Mouse (Mus musculus): Measurements from ENCODE around the gene Laptm4a. TPM values are rescaled to one million over a fixed set of nuclear protein-coding genes. Genes with fewer than 3 reads are reported as not detected.
"Not testable (repeated sequence)": the region's sequence is repeated elsewhere in the genome, so short reads cannot be mapped to it uniquely, and the experiment has no call there.

Laptm4a gene
- total RNA-seq, 1 experiment from 2014 or later, result 672 TPM

DNA sequence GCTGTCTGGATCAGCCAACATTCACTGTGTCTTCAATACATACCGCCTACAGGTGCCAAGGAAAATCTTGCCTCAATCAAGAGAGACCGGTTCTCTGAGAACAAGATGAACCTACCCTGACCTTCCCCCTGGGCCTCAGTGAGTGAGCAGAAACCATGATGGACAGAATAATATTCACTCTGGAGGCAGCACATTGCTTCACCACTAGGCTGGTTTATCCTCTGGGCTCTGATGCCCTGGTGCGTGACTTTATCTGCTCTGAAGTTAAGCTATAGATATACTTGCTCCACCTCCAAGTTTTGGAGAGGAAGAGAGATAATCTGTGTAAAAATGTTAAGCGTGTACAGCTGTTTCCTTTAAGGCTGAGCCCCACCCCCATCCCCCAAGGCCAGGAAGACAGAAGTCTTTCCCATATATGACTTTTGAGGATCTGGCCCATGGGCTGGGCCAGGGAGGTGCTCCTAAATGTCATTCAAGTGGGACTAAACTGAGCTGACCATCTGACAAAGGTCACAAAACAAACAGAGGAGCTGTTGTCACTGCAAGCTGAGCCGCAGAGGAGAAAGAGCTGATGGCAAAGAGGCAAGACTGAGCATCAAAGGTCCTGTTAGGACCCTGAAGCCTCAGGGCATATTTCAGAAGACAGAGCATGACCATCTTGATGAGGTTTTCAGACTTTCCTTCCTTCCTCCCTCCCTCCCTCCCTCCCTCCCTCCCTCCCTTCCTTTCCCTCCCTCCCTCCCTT lies 20.4 kb upstream of the Laptm4a start:
- ATAC-seq (replicated peaks; ENCODE audit: insufficient number of reproducible peaks, low FRiP score, low TSS enrichment, poor library complexity, severe bottlenecking), result peak; percentile 87

DNA sequence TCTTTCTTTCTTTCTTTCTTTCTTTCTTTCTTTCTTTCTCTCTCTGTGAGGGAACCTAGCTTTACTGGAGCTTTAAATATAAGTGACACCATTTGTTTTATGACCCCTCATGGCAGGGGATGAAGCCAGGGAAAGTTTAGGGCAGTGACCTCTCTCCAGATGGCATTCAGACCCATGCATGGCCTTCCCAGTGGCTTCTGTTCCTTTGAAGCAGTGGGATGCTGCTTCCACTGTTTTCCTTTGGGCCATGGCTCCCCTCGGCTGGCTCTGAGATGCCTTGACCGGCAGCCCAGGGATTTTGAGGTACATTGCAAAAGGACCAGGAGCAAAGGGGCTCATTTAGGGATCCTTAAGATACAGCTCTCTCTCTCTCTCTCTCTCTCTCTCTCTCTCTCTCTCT lies 19.5 kb upstream of the Laptm4a start:
- ATAC-seq (replicated peaks; ENCODE audit: insufficient number of reproducible peaks, low FRiP score, low TSS enrichment, poor library complexity, severe bottlenecking), result no peak

DNA sequence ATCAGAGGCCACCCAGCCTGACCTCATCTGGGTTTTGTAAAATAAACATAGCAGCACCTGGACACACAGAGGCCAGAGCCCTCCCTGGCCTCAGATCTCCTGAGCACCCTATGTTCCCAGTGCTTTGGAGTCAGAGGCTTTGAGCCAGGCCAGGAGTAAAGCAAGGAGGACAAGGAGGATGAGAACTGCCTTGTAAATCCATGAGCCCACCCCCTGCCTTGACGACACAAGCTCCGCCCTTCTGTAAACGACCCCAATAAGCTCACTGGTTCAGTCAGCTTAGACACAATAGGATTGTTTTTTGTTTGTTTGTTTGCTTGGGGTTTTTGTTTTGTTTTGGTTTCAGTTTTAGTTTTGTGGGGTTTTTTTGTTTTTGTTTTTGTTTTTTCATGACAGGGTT lies 19.0 kb upstream of the Laptm4a start:
- no peak for ATAC-seq (replicated peaks; ENCODE audit: insufficient number of reproducible peaks, low FRiP score, low TSS enrichment, poor library complexity, severe bottlenecking)

DNA sequence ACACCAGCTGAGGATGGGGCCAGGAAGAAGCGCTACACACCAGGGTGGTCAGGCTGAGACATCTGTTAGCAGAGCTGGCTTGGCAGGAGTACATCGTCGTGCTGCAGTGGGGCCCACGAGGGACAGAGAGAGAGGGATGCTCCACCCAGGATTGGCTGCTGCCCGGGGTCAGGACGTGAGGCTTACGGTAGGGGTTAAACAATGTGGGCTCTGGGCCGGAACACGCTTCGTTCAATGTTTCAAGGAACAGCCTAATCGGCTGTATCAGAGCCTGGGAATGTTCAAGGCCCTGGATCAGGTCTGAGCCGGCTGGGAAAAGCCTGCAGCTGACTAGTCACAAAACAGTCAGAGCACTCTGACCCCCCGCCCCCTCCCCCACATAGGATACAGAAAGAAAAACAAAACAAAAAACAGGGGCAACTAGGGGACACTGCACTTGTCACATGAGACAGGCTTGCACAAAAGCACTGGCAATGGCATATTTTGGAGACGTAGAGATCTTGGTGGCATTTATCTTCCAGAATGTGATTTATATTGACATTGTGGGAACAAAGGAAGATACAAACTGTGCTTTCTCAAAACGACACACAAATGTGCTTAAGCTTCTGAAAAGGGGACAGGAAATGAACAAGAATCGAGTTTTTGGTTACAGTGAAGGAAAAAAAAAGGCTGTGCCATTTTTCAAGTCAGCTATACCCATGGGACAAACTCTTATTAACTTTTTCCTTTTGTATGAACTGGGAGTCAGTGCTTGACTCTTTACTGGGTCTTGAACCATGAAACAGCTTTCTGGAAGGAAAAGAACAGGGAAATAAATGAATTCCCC lies 8.4 kb upstream of the Laptm4a start:
- ATAC-seq (replicated peaks; ENCODE audit: insufficient number of reproducible peaks, low FRiP score, low TSS enrichment, poor library complexity, severe bottlenecking), result no peak

DNA sequence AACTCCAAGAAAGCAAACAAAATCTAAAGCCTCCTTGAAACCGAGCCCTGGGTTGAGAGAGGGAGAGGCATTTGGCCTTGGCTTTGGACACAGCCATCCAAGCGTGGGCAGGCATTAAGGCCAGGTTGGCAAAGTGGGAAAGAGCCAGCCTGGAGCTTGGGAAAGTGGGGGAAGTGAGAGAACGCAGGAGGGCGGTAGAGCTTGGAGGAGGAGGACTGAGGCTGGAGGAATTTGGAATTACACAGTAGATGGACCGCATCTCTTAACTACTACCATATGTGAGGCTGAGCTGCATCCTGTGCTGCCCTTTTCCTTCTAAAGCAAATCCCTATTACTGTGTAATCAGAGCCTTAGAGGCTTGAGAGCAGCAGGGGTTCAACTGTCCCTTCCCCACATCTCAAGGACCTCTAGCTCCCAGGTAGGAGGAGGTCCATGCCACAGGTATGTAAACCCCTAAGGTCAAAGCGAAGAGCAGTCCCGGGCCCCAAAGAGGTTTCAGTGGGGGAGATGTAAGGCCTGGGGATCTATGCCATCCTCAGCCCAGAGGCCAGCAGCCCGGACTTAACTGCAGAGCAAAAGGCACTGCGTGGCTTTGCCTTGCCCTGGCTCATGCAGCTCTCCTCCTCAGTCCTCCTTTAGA lies 7.6 kb upstream of the Laptm4a start:
- ATAC-seq (replicated peaks; ENCODE audit: insufficient number of reproducible peaks, low FRiP score, low TSS enrichment, poor library complexity, severe bottlenecking), result no peak

DNA sequence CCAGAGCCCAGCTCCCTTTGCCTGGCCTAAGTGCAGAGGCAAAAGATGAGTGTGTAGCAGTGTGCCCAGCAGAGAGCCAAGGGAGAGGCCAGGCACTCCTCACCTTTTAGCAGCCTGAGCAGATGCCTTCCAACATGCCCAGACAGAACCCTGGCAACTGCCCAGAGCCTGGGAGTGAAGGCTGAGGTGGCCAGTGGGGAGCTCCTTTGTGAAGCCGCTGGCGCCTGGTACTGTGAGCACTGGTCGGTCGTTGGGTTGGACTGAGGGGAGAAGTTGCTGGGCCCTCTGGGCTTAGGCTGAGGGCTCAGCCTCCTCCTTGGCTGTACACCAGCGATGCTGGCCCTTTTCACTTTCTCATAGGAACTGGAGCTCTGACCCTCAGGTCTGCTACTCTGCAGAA lies 5.1 kb upstream of the Laptm4a start:
- no peak for ATAC-seq (replicated peaks; ENCODE audit: insufficient number of reproducible peaks, low FRiP score, low TSS enrichment, poor library complexity, severe bottlenecking)

DNA sequence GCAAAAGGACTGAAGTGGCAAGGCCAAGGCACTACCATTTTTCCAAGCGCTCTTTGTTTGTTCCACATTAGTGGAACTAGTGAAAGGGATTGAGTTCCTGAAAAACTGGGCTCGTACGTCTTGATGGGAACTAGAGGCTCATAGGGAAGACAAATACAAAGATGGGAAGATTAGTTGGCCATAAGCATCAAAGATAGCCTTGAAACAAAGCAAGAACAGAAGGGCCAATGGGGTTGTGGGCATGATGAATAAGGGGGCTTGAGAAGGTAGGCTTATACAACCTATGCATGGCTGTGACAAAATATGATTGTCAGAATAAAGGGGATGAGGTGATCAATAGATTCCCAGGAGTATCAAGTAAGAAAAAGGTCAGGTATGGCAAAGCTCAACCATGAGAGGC lies 2.2 kb upstream of the Laptm4a start:
- no peak for ATAC-seq (replicated peaks; ENCODE audit: insufficient number of reproducible peaks, low FRiP score, low TSS enrichment, poor library complexity, severe bottlenecking)

DNA sequence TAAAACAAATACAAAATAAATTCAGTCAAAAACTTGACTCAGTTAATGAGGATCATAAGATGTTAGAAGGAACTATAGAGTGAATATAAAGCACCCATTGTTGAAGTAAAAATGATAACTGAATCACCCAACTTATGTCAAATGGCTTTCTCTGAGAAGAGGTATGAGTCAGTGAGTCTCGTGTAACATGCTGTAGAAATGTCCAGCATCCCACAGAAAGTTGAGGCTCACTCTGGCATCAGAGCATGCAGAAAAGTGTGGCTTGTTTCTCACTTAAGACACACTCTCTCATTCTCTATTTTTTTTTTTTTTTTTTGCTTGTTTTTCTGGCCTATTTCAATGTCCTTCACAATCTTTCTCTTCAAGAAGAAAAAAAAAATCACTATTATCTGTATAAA lies 469 bp upstream of the Laptm4a start:
- no peak for ATAC-seq (replicated peaks; ENCODE audit: insufficient number of reproducible peaks, low FRiP score, low TSS enrichment, poor library complexity, severe bottlenecking)

DNA sequence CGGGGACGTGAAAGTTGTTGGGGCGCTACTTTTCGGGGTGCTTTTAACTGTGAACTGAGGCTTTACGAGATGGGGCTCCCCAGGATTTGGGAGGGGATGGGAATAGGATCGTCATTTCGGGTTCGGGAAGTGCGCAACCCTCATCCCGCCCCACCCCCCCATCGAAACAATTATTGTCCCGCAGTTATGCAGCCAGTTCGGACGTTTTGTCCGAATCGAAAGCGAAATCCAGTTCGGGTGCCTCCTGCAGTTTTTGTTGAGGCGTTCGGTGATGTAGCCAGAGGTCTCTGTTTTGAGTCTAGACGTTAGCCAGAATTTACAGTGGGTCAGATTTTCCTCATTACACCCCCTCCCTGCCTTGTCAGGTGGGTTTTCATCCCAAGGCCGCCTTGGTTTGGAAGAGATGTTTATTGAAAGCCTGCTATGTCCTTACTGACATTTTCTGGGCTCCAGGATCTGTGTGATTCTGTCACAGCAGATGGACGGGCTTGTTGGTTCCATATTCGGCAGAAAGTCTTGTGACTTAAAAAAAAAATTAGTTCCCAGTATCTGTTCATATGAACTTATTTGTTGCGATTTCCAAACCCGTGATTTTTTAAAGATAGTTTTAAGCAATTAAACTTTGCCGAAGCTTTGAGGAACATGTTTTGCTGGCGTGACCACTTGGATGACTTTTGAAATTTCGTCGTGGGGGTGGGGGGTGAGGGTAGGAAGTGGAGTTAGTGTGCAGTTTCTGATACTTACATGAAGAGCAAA lies 1.1 kb downstream of the Laptm4a start:
- ATAC-seq (replicated peaks; ENCODE audit: insufficient number of reproducible peaks, low FRiP score, low TSS enrichment, poor library complexity, severe bottlenecking), result no peak; the same call in 1 of the 2 replicates

DNA sequence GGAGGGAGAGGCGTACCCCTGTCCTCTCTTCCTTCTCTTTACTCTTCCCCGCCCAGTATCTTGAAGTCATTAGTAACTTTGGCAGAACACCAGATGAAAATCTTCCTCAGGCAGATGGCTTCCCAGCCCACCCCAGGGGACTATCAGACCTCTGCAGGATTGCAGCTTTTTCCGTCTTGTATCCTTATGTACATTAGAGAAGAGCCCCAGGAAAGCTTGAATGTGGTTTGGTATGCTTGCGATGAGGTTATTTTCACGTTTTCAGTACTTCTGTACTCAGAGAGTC lies 1.6 kb downstream of the Laptm4a start:
- ATAC-seq (replicated peaks; ENCODE audit: insufficient number of reproducible peaks, low FRiP score, low TSS enrichment, poor library complexity, severe bottlenecking), result 0 out of 2 replicates have a peak, but pooled peaks have one; percentile 32

DNA sequence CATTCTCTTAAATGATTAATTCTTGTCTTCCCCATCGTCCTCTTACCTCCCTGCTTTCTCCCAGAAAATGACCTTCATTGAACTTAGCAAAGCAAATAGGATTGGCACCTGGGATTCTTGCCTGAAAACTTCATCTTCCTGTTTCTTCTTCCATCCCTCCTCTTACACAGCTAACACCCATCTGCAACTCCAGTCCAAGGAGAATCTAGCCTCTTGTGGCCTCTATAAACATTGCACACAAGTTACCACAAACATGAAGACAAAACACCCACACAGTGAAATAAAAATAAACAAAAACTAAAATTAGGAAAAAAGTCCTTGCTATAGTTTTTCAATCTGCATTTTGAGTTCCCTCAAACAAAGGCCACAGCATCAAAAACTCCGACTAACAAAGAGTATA lies 2.1 kb downstream of the Laptm4a start:
- no peak for ATAC-seq (replicated peaks; ENCODE audit: insufficient number of reproducible peaks, low FRiP score, low TSS enrichment, poor library complexity, severe bottlenecking)

DNA sequence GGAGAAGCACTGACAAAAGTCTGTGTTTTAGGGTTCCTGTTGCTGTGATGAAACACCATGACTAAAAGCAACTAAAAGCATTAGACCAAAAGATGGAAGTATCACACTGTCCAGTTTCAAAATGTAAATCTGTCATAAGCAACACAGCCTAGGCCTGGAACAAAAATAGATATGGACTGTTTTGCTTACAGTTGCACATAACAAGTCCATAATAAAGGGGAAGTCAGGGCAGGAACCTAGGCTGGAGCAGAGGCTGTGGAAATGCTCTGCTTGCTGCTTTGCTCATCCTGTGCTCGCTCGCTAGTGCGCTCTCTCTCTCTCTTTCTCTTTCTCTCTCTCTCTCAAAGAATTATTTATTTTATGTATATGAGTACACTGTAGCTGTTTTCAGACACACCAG lies 6.2 kb downstream of the Laptm4a start:
- ATAC-seq (replicated peaks; ENCODE audit: insufficient number of reproducible peaks, low FRiP score, low TSS enrichment, poor library complexity, severe bottlenecking), result peak; percentile 89

DNA sequence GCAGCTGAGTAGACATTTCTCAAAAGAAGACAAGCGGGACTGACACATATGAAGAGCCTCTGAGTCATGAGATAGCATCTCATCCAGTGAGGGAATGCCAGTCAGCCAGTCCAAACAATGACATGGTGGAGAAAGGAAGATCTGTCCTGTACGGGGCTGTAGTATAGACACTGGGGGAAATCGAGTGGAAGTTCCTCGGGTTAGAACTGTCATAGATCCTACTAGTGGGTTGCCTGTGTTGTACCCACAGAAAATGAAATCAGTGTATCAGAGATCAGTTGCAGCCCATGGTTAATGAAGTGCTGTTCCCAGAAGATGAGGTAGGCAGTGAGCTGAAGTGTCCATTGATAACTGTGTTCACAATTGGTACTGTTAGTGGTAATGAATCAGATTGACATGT lies 7.3 kb downstream of the Laptm4a start:
- no peak for ATAC-seq (replicated peaks; ENCODE audit: insufficient number of reproducible peaks, low FRiP score, low TSS enrichment, poor library complexity, severe bottlenecking)

DNA sequence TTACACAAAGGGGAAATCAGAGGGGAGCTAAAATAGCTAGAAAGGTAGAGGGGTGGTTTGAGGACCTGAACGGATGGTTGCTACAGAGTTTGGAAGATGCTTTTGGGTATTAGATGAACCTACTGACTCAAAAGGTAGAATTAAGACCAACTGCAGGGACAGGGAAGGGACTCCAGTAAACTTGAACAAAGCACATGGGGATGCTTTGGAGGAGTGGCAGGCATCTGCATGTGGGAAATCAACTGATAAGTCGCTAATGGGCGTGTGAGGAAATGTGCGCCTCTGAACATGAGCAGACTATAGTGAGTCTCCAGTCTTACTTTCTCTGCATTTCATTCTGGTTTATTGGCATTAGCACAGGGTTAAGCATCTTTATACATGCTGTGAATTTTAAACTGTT lies 9.6 kb downstream of the Laptm4a start:
- ATAC-seq (replicated peaks; ENCODE audit: insufficient number of reproducible peaks, low FRiP score, low TSS enrichment, poor library complexity, severe bottlenecking), result no peak

DNA sequence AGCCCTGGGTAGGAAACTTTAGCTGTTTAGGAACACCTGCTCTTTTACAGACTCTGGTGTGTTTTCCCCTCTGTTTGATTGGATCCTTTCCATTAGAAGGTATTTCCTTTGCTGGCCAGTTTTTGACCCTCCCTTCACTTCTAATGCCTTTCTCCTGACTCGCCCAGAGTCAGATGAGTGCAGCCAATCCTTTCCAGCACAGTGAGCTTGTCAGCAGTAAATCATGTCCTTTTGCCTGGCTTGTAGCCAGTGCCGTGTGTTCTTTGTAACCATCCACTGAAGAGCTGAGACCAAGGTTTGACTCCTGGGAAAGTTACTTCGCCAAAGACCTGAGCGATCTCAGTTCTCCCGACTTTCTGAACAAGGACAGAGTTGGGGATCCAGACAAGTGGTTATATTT lies 13.9 kb downstream of the Laptm4a start:
- no peak for ATAC-seq (replicated peaks; ENCODE audit: insufficient number of reproducible peaks, low FRiP score, low TSS enrichment, poor library complexity, severe bottlenecking)

DNA sequence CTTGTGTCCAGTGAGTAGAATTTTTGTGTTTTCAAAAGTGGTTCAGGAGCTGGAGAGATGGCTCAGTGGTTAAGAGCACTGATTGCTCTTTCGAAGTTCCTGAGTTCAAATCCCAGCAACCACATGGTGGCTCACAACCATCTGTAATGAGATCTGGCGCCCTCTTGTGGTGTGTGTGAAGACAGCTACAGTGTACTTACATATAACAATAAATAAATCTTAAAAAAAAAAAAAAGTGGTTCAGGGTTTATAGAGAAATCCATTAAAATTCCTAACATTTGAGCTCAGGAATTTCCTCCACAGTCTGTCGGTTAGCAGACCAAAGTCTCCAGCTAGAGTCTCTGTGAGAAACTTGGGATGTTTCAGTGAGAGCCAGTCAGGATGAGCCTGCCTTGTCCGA lies 14.7 kb downstream of the Laptm4a start:
- not testable (repeated sequence) for ATAC-seq (replicated peaks; ENCODE audit: insufficient number of reproducible peaks, low FRiP score, low TSS enrichment, poor library complexity, severe bottlenecking)

DNA sequence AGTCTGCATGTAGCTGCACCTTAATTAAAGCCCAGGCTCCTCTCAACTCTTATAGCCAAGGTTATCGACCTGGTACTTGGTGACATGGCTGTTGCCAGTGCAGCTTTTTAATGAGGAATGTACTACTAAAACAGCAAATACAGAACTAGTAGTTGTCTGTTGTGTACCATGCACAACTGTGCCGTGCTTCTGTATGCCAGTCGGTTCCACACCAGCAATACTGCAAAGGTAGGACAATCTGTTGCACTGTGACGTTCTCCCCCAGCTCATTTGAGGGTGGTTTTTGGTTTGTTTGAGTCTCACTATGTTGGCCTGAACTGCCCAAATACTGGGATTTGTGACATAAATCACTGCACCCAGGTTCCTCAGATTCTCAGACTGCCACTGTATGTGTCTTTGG lies 18.0 kb downstream of the Laptm4a start:
- no peak for ATAC-seq (replicated peaks; ENCODE audit: insufficient number of reproducible peaks, low FRiP score, low TSS enrichment, poor library complexity, severe bottlenecking)

DNA sequence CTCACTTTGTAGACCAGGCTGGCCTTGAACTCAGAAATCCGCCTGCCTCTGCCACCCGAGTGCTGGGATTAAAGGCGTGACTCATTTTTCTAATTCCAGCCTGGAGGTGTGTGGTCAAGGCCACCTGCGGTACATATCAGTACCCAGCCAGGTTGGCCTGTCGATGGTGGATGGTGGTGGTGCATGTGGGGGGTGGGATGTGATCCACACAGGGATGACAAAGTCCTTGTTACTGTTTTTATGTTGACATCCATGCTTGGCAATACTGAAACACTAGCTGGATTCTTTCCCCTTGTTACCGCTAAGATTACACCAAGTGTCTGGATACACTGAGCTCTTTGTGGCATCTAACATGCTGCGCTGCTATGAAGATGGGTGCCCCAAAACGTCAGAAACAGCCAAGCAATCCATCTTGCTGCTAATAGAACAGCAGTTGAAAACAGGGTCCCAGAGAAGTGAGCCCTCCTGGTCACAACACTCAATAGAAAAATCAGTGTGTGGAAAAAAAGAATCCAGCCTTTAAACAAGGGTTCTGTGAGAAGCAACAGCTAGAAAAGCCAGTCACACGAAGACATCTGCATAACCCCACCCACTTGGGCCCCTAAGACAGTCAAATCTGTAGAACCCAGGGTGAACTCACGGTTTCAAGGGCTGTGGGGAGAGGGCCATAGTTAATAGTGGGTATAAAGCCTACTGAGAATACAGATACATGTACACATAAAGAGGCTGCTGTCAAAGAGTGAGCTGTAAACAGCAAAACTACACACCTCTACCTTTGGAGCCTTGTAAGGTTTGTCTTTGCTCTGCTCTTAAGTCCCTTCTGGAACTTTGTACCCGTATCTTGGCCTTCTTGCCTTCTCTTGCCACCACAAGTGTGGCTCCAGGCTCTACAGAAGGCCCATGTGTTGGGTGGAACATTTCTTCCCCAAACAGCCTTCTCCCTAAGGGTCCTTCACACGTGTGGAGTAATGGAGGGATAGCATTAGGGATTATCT lies 18.8 kb downstream of the Laptm4a start:
- no peak for ATAC-seq (replicated peaks; ENCODE audit: insufficient number of reproducible peaks, low FRiP score, low TSS enrichment, poor library complexity, severe bottlenecking)

Data from monocyte, adult 5-6 weeks (primary cell).